Mouse (Mus musculus): Measurements from ENCODE around the gene Ccdc160. TPM values are rescaled to one million over a fixed set of nuclear protein-coding genes. Genes with fewer than 3 reads are reported as not detected.

The Ccdc160 gene
- total RNA-seq, 2 experiments from 2014 or later: 2.4 to 3.7 TPM

GRCm38 (mm10) chrX:52819338-52819737 is 28.3 kb downstream of the Ccdc160 start:
- DNase-seq (ENCODE audit: low spot score in 2 of 2): no peak

Small RNAs within 50 kb of the gene (microRNA-seq; reads per million reads assigned to microRNA genes)
- gene Mir106a (9.4 to 13.8 reads per million in 2 experiments), gene Mir18b (0.45 to 0.59 reads per million in 2 experiments), gene Mir19b-2 (0 to 0.39 reads per million in 2 experiments), gene Mir20b (9.8 to 10.0 reads per million in 2 experiments), gene Mir363 (5.1 to 10.8 reads per million in 2 experiments), gene Mir92-2 (21.4 to 32.4 reads per million in 2 experiments)

Other genes with a start within 250 kb of the Ccdc160 start
- gene Gpc3, start 177.2 kb upstream of the Ccdc160 start, total RNA-seq (2021): 10 to 100 TPM; 11.3 to 13.9 TPM
- gene Phf6, start 121.1 kb downstream of the Ccdc160 start, total RNA-seq (2021): 10 to 100 TPM; 24.9 to 28.0 TPM
- 100 to 1,000 TPM; 118 to 122 TPM for gene Hprt, start 196.9 kb downstream of the Ccdc160 start, total RNA-seq (2021)

Data from layer of hippocampus, postnatal 10 days (tissue).